ENCODE assay signal across 8 mouse cellular contexts in the genomic region with DNA sequence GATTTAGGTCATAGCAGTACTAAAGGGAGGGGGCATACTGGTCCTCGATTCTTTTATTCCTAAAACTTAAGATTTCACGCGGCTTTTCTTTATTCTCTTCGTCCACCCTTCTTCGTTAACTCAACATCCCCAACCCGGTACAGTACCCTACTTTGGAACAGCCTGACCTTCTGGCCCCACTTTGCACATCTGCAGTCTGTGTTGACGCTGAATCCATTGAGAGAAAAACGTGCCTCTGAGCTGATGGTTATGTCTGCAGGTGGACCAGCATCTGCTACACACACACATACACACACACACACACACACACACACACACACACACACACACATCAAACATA. TPM values are rescaled to one million over a fixed set of nuclear protein-coding genes. Genes with fewer than 3 reads are reported as not detected.
A peak's percentile ranks its signal among the peaks of the same experiment; 100 is the strongest.
DNase-seq lines count a peak whose midpoint lies in the region; ATAC-seq and TF ChIP-seq lines count a peak whose summit lies in the region.

No protein-coding gene starts in this region.

- peak overlapping the region; percentile 81 for H3K4me2 ChIP-seq in neural tube, embryonic 11.5 days (ENCODE audit: low read depth)
- H3K4me2 ChIP-seq in limb, embryonic 14.5 days (replicated peaks; ENCODE audit: low read depth, low read length, severe bottlenecking), result peak overlapping the region; percentile 76
- H3K4me2 ChIP-seq in stomach, embryonic 14.5 days (replicated peaks; ENCODE audit: low read depth, low read length), result peak overlapping the region; percentile 88

- peak overlapping the region; percentile 79 for H3K4me3 ChIP-seq in neural tube, embryonic 11.5 days (ENCODE audit: low read depth, low read length)
- H3K4me3 ChIP-seq in limb, embryonic 14.5 days (replicated peaks; ENCODE audit: low read length), result peak overlapping the region; percentile 82
- H3K4me3 ChIP-seq in stomach, embryonic 14.5 days (ENCODE audit: low read depth, low read length), result peak overlapping the region; percentile 80

- H3K27ac ChIP-seq in neural tube, embryonic 11.5 days (ENCODE audit: low read depth, low read length), result peak overlapping the region; percentile 92; the same call in 1 of the 2 replicates
- peak overlapping the region; percentile 96 for H3K27ac ChIP-seq in limb, embryonic 14.5 days (replicated peaks; ENCODE audit: low read depth, low read length)
- H3K27ac ChIP-seq in stomach, embryonic 14.5 days (ENCODE audit: low read length), result peak overlapping the region; percentile 88; the same call in 1 of the 2 replicates

- peak overlapping the region; percentile 91 for H3K9ac ChIP-seq in neural tube, embryonic 11.5 days (ENCODE audit: low read length)
- peak overlapping the region; percentile 82 for H3K9ac ChIP-seq in limb, embryonic 14.5 days (ENCODE audit: low read depth, low read length, severe bottlenecking)
- H3K9ac ChIP-seq in stomach, embryonic 14.5 days (replicated peaks; ENCODE audit: low read depth, low read length), result peak overlapping the region; percentile 80

- no peaks in the 10 kb centered on the region for H3K27me3 ChIP-seq in neural tube, embryonic 11.5 days (ENCODE audit: control insufficient read depth, insufficient read depth, low read length)
- no peaks in the 10 kb centered on the region for H3K27me3 ChIP-seq in limb, embryonic 14.5 days (ENCODE audit: control insufficient read depth, insufficient read depth, low read length)
- no peaks in the 10 kb centered on the region for H3K27me3 ChIP-seq in stomach, embryonic 14.5 days (ENCODE audit: control insufficient read depth, insufficient read depth, low read length)

- no peaks in the 10 kb centered on the region for H3K9me3 ChIP-seq in neural tube, embryonic 11.5 days (ENCODE audit: control insufficient read depth, low read length)
- no peaks in the 10 kb centered on the region for H3K9me3 ChIP-seq in limb, embryonic 14.5 days (ENCODE audit: control insufficient read depth, low read length)
- H3K9me3 ChIP-seq in stomach, embryonic 14.5 days (ENCODE audit: control insufficient read depth, low read depth, low read length), result no peaks in the 10 kb centered on the region

- TF ChIP-seq POLR2A in limb, embryonic 14.5 days (IDR thresholded peaks at IDR 0.05; ENCODE audit: borderline replicate concordance, extremely low read depth, insufficient read depth, insufficient read length), result no peak

- ATAC-seq in neural tube, embryonic 11.5 days (ENCODE audit: insufficient read depth, low FRiP score, low TSS enrichment), result no peak
- no peak for ATAC-seq in limb, embryonic 14.5 days (ENCODE audit: low FRiP score, low read depth)
- no peak for ATAC-seq in stomach, embryonic 14.5 days (ENCODE audit: insufficient number of reproducible peaks, insufficient read depth, low FRiP score, low read depth)

- 2% methylated on average over 8 of the region's 8 CpGs for WGBS in neural tube, embryonic 11.5 days
- 2% methylated on average over 8 of the region's 8 CpGs for WGBS in limb, embryonic 14.5 days
- WGBS in stomach, embryonic 14.5 days, result 0% methylated on average over 8 of the region's 8 CpGs

- H3K4me1 ChIP-seq in neural tube, embryonic 11.5 days (ENCODE audit: control insufficient read depth, insufficient read depth, low read length), result no peaks in the 10 kb centered on the region
- peaks cover 4% of the 10 kb centered on the region; the same call in 1 of the 2 replicates for H3K4me1 ChIP-seq in limb, embryonic 14.5 days (ENCODE audit: control insufficient read depth, insufficient read depth, low read length)
- no peaks in the 10 kb centered on the region; the same call in 1 of the 2 replicates for H3K4me1 ChIP-seq in stomach, embryonic 14.5 days (ENCODE audit: control insufficient read depth, insufficient read depth, low read length)

- peak; percentile 39 for DNase-seq in embryo, embryonic 11 days
- no peak for DNase-seq in embryo, embryonic 9.5 days (ENCODE audit: extremely low spot score)
- no peak for DNase-seq in neural tube, embryonic 11.5 days (ENCODE audit: low spot score)
- DNase-seq in neural tube, embryonic 10.5 days (ENCODE audit: extremely low spot score, low spot score), result no peak
- DNase-seq in limb, embryonic 14.5 days (ENCODE audit: low spot score), result peak; percentile 12
- no peak for DNase-seq in urinary bladder, adult 18-20 months (ENCODE audit: low spot score in 2 of 2)
- no peak for DNase-seq in spleen, adult 18-20 months

- H3K36me3 ChIP-seq in neural tube, embryonic 11.5 days (ENCODE audit: control insufficient read depth, insufficient read depth, low read length), result no peaks in the 10 kb centered on the region
- H3K36me3 ChIP-seq in limb, embryonic 14.5 days (ENCODE audit: control insufficient read depth, insufficient read depth, low read length), result no peaks in the 10 kb centered on the region
- no peaks in the 10 kb centered on the region for H3K36me3 ChIP-seq in stomach, embryonic 14.5 days (ENCODE audit: control insufficient read depth, insufficient read depth, low read length)

RNA-seq across cellular contexts. Expression of gene Epha7, which starts 1.5 kb away (rescaled TPM):
- polyA plus RNA-seq in neural tube, embryonic 11.5 days (2014; fragmentation: Nextera tagmentation; extraction: Ambion mirVana), result 58.2 and 60.3 TPM in 2 replicates
- 19.9 and 21.2 TPM in 2 replicates for polyA plus RNA-seq in limb, embryonic 14.5 days (2012; rRNA removed)
- 35.9 and 48.7 TPM in 2 replicates for polyA plus RNA-seq in limb, embryonic 14.5 days (2014; fragmentation: Nextera tagmentation; extraction: Ambion mirVana)
- polyA plus RNA-seq in stomach, embryonic 14.5 days (2014; fragmentation: Nextera tagmentation; extraction: Ambion mirVana), result 28.3 and 32.0 TPM in 2 replicates

Comparison
In these comparisons a context has a peak if more than half of its experiments do, and no peak if none do; other contexts are left out.
1. DNase-seq: peak in embryo, embryonic 11 days (single experiment) and limb, embryonic 14.5 days (single experiment); none in embryo, embryonic 9.5 days (single experiment), neural tube, embryonic 11.5 days (single experiment), neural tube, embryonic 10.5 days (single experiment), urinary bladder, adult 18-20 months (0 of 2) and spleen, adult 18-20 months (0 of 2).
2. Peak in every context shown above with its lines, with median percentiles within 50 percentile points of each other: H3K27ac ChIP-seq, H3K4me2 ChIP-seq, H3K4me3 ChIP-seq and H3K9ac ChIP-seq.